Mouse (Mus musculus) heart, adult 2 months (tissue): ENCODE results near the gene Efemp2. TPM values are rescaled to one million over a fixed set of nuclear protein-coding genes. Genes with fewer than 3 reads are reported as not detected.
A peak's percentile ranks its signal among the peaks of the same experiment; 100 is the strongest.

Experiments
- DNase-seq, 2 experiments: peaks; one replicate each; pipeline ENCODE4 v3.0.0; 2021
- H3K27ac ChIP-seq: fragments of 200-600 bp; 2 replicates; pipeline ENCODE4 v1.8.1; 2022
- H3K27me3 ChIP-seq: fragments of 200-500 bp; 2 replicates; pipeline ENCODE4 v1.6.1; 2012; ENCODE audit warnings: mild to moderate bottlenecking, low read length, inconsistent platforms, mixed read lengths; ENCODE audit not compliant: control insufficient read depth, insufficient read depth
- H3K36me3 ChIP-seq: fragments of 200-500 bp; 2 replicates; pipeline ENCODE4 v1.6.1; 2012; ENCODE audit warnings: low read length, inconsistent platforms; ENCODE audit not compliant: control insufficient read depth, insufficient read depth
- H3K4me1 ChIP-seq: fragments of 200-500 bp; 2 replicates; pipeline ENCODE4 v1.6.1; 2011; ENCODE audit warnings: low read length; ENCODE audit not compliant: control insufficient read depth, insufficient read depth
- H3K4me3 ChIP-seq: fragments of 200-600 bp; 2 replicates; pipeline ENCODE4 v1.8.1; 2022
- H3K79me2 ChIP-seq: fragments of 200-500 bp; replicated peaks from 2 replicates; pipeline ENCODE4 v1.6.1; 2012; ENCODE audit warnings: mild to moderate bottlenecking, inconsistent platforms, low read length, moderate library complexity, mixed read lengths; ENCODE audit not compliant: control insufficient read depth, insufficient read depth
- H3K9ac ChIP-seq: fragments of 200-500 bp; 2 replicates; pipeline ENCODE4 v1.6.1; 2012; ENCODE audit warnings: low read depth, mild to moderate bottlenecking, control low read depth, inconsistent platforms, low read length, mixed read lengths
- CTCF ChIP-seq: fragments of 200-600 bp; IDR thresholded peaks from 2 replicates; pipeline ENCODE4 v1.8.1; 2022; ENCODE audit warnings: antibody characterized with exemption, mild to moderate bottlenecking, moderate library complexity
- EP300 ChIP-seq: fragments of 200-500 bp; IDR thresholded peaks from 2 replicates; pipeline ENCODE4 v1.6.1; 2011; ENCODE audit warnings: low read depth, low read length, control low read depth; ENCODE audit not compliant: insufficient read depth
- POLR2A ChIP-seq: fragments of 200-500 bp; IDR thresholded peaks from 2 replicates; pipeline ENCODE4 v1.6.1; 2011; ENCODE audit warnings: mild to moderate bottlenecking, low read depth, low read length, control low read depth; ENCODE audit not compliant: insufficient read depth
- WGBS: fragments of 180-500 bp; shearing (Covaris S2); methylation state at CpG from one replicate; pipeline ENCODE4 v1.1.7; 2018; 5-methylcytosine and 5-hydroxymethylcytosine counted together
- intact Hi-C: fragments of 180-260 bp; cut with DNase I; formaldehyde crosslinking; loops from one replicate; pipeline ENCODE4 v1.15.1; 2025
- polyA plus RNA-seq: library from polyadenylated mRNA; depleted of rRNA; stranded (reverse); fragments of >200 nt; gene quantifications from 2 replicates; pipeline ENCODE4 v1.2.3, GENCODE M21; 2012
- total RNA-seq, 2 experiments: library from RNA; stranded (reverse); gene quantifications; 2 replicates each; pipeline ENCODE4 v1.2.3; 2021

Efemp2 gene
- total and polyA plus RNA-seq, 3 experiments: 8.2 to 36.3 (median 10.3) TPM

DNA sequence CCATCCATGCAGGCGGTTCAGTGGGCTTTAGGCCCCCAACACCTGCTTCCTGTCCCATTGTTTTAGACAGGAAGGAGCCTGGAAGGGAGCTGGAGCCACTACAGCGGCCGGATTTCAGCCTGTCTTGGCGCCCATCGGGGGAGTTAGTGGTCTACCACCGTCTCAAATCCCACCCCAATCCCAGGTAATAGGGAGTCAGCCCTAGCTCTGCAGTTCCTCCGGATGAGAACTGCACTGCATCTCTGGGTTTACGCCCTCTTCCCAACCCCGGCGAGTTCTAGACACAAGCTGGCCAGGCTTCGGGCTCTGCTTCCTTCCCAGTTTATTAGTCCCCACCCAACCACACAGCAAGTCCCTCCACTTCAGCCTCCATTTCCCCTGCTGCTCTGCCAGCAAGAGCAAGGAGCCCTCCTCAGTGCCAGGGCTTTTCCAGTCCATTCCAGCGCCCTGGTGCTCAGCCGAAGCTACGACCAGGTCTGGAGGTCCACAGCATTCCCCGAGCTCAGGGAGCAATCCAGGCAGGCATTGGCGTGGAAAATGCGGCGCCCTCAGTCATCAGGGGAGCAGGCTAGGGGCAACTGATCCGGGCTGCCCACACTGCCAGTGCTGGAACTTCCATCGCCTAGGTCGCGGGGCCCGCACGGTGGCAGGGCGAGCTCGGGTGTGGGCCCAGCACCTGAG, 17.4 kb upstream of the Efemp2 start:
- TF ChIP-seq EP300: peak; percentile 78; the same call in 1 of the 2 replicates
- TF ChIP-seq CTCF: no peak
- TF ChIP-seq POLR2A: peak; percentile 74
- Histone ChIP-seq H3K27ac (peak overlapping the region; percentile 99), H3K4me1 (peaks cover 7% of the 10 kb centered on the region), H3K9ac (peak overlapping the region; percentile 97), H3K79me2 (peaks cover 6% of the 10 kb centered on the region), H3K27me3 (no peaks in the 10 kb centered on the region), H3K4me3 (peak overlapping the region; percentile 64), H3K36me3 (peaks cover 12% of the 10 kb centered on the region)
- peak; percentile 70 to 74 for DNase-seq
- intact Hi-C loops: loop anchor here (1.0 kb wide), 1 partner anchor 90 kb away; the partner anchor contains the start of gene Eif1ad
- 7% methylated on average over 26 of the region's 26 CpGs for WGBS

DNA sequence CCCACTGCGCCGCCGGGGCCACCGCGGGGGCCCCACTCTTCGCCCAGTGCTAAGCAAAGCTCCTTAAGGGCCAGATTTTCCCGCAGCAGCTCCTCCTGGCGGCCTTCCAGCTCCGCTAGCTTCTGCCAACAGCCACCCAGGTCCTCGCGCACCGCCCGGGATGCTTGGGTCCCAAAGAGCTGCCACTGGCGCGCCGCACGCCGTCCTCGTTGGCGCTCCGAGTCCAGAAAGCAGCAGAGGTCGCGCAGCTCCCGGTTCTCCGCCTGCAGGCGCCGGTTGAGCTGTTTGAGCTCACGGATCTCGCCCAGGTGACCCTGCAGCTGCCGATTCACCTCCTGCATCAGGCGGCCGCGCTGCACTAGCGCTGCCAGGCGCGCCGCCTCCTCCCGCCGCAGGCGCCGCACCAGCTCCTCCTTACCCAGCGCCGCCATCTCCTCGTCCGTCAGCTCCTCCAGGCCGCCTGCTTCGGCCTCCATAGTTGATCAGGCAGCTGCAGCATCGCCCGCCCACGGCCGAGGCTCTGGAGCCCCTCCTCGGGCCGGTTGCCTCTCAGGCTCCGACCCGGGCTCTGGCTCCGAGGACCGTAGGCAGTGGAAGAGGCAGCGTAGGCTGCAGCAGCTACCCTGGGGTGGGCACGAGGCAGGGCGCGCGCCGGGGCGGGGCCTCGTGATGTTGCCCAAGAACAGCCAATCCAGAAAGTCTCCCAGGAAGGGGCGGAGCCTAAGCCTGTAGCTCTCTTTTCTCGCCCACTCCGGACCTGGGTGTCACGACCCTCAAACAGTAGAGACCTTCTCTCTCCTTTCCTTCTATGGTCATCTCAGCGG, 16.6 kb upstream of the Efemp2 start:
- WGBS: under 1% methylated on average over 70 of the region's 70 CpGs
- Histone ChIP-seq H3K36me3 (peaks cover 12% of the 10 kb centered on the region), H3K4me1 (peaks cover 7% of the 10 kb centered on the region), H3K4me3 (peak overlapping the region; percentile 64), H3K27me3 (no peaks in the 10 kb centered on the region), H3K9ac (peak overlapping the region; percentile 97), H3K79me2 (peaks cover 6% of the 10 kb centered on the region), H3K27ac (peak overlapping the region; percentile 99)
- intact Hi-C loops: loop anchor here (1.0 kb wide), 1 partner anchor 91 kb away; the partner anchor contains the start of gene Eif1ad
- TF ChIP-seq POLR2A (peak; percentile 95), CTCF (peak; percentile 25; the same call in 1 of the 2 replicates), EP300 (peak; percentile 46; the same call in 1 of the 2 replicates)
- peak; percentile 96 to 97 for DNase-seq

DNA sequence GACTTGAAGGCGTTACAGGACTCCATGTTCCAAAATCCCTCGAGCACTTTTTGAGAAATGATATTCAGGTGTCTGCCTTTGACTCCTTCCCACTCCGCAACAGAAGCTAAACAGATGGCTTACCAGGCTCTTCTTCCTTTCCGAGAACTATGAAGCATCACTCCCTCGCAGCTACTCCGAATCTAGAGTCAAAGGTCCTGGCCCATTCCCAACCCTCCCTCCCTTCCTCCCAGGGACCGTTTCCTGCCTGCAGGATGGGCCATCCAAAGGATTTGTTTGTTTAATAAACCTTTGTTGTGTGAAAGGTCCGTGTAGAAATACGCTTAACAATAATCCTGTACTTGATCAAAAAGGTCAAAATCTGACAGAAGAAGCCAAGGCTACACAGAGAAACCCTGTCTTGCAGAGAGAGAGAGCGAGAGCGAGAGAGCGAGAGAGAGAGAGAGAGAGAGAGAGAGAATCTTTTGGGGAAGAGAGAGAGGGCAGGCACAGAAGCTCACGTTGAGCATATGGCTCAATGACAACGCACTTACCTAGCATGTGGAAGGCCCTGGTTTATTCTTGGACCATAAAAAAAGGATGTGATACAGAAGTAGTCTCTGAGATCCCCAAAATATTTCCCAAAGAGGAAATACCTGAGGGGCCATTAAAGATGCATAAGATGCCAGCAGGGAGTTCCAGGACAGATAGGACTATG, 15.9 kb upstream of the Efemp2 start, which contains the start of gene Ccdc85b:
TSS of gene Ccdc85b (minus strand) at position 149 of the 697 bp plus-strand sequence.
- TF ChIP-seq CTCF (no peak), POLR2A (no peak), EP300 (no peak)
- intact Hi-C loops: no loop called here
- DNase-seq: no peak
- no peaks in the 10 kb centered on the region for H3K27me3 ChIP-seq
- peaks cover 12% of the 10 kb centered on the region for H3K36me3 ChIP-seq
- peak within 1 kb of the TSS; percentile 99 for H3K27ac ChIP-seq
- 13% methylated on average over 14 of the region's 14 CpGs for WGBS
- peaks cover 7% of the 10 kb centered on the region for H3K4me1 ChIP-seq
- peak within 1 kb of the TSS; percentile 97 for H3K9ac ChIP-seq
- H3K79me2 ChIP-seq: peaks cover 6% of the 10 kb centered on the region
- peak within 1 kb of the TSS; percentile 64 for H3K4me3 ChIP-seq

DNA sequence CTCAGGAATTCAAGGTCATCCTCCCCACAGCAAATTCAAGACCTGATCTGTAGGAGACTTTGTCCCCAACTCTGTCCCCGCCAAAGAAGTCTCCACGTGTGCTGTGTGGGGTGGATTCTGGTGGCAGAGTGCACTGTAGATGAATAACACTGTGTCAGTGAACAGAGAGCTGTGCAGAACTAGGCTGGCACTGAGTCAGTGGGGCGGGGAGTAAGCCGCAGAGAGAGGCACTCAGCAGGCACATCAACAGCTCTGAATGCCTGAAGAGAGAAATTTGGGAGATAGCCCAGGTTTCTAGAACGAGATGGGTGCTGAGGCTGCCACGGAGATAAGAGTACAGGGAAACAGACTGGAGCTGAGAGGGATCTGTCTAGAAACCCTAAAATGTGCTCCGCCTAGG, 14.7 kb upstream of the Efemp2 start:
- peak in 1 of 2 experiments; percentile 48 for DNase-seq
- H3K36me3 ChIP-seq: peaks cover 8% of the 10 kb centered on the region
- H3K27me3 ChIP-seq: no peaks in the 10 kb centered on the region
- H3K4me3 ChIP-seq: no peak overlapping the region
- intact Hi-C loops: no loop called here
- no peak overlapping the region for H3K9ac ChIP-seq
- peaks cover 6% of the 10 kb centered on the region for H3K79me2 ChIP-seq
- TF ChIP-seq CTCF (no peak), EP300 (0 out of 2 replicates have a peak, but pooled peaks have one; percentile 34)
- H3K27ac ChIP-seq: no peak overlapping the region; the same call in 1 of the 2 replicates
- 54% methylated on average over 7 of the region's 7 CpGs for WGBS
- H3K4me1 ChIP-seq: peaks cover 9% of the 10 kb centered on the region

DNA sequence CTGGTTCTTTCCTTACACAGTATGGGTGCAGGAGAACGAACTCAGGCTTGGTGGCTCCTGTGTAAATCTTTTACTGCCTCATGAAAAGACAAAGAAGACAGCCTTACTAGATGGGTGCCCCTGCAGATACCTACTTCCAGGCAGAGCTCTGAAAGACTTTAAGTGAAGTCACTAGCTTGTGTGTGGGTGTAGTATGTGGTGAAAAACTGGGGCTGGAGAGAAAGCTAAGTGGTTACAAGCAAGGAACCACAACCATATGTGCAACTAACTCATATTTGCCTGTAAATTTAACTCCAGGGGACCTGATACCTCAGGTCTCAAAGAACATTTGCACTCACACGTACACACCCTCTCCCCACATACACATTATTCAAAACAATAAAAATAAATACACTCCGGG, 13.9 kb upstream of the Efemp2 start:
- TF ChIP-seq EP300 (no peak), POLR2A (no peak), CTCF (no peak)
- peaks cover 10% of the 10 kb centered on the region for H3K4me1 ChIP-seq
- H3K36me3 ChIP-seq: peaks cover 7% of the 10 kb centered on the region
- H3K27me3 ChIP-seq: no peaks in the 10 kb centered on the region
- WGBS: 24% methylated on average over 3 of the region's 3 CpGs
- H3K9ac ChIP-seq: peak overlapping the region; percentile 64; the same call in 1 of the 2 replicates
- intact Hi-C loops: loop anchor here (2.0 kb wide), 1 partner anchor 27 kb away; no protein-coding TSS in a partner anchor
- no peak for DNase-seq
- H3K79me2 ChIP-seq: peaks cover 6% of the 10 kb centered on the region
- peak overlapping the region; percentile 96 for H3K4me3 ChIP-seq
- H3K27ac ChIP-seq: peak overlapping the region; percentile 87
